Mouse (Mus musculus) stomach, postnatal 0 days (tissue): ENCODE data around the gene Ccl2.

Experiments used
- CTCF ChIP-seq: IDR thresholded peaks from 2 replicates; pipeline ENCODE4 v1.5.1; 2016; ENCODE audit warnings: antibody characterized with exemption, low read depth, mild to moderate bottlenecking, moderate library complexity
- EP300 ChIP-seq: optimal IDR thresholded peaks from 2 replicates; pipeline ENCODE3; 2016; ENCODE audit warnings: antibody characterized with exemption

DNA sequence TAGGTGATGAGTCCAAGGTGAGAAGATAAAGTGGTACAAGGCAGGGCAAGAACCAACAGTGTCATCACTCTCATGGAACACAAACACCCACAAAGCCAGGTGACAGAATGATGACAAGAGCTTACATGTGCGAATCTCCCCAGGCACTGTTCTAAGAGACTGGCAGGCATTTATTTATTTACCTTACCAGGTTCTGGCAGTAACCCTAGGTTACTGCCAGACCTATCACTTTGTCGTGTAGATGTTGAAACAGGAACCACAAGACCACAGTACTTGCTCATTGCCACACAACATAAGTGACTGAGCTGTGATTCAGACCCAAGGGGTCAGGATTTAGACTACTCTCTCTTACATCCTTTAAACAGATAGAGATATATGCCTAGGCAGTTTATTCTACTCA, 20.3 kb upstream of the Ccl2 start:
- no peak for TF ChIP-seq CTCF
- no peak for TF ChIP-seq EP300
